Mouse (Mus musculus): ENCODE measurements around the gene Hoxd13. TPM values are rescaled to one million over a fixed set of nuclear protein-coding genes. Genes with fewer than 3 reads are reported as not detected.

Gene Hoxd13
- polyA plus RNA-seq, 1 experiment: not detected

DNA sequence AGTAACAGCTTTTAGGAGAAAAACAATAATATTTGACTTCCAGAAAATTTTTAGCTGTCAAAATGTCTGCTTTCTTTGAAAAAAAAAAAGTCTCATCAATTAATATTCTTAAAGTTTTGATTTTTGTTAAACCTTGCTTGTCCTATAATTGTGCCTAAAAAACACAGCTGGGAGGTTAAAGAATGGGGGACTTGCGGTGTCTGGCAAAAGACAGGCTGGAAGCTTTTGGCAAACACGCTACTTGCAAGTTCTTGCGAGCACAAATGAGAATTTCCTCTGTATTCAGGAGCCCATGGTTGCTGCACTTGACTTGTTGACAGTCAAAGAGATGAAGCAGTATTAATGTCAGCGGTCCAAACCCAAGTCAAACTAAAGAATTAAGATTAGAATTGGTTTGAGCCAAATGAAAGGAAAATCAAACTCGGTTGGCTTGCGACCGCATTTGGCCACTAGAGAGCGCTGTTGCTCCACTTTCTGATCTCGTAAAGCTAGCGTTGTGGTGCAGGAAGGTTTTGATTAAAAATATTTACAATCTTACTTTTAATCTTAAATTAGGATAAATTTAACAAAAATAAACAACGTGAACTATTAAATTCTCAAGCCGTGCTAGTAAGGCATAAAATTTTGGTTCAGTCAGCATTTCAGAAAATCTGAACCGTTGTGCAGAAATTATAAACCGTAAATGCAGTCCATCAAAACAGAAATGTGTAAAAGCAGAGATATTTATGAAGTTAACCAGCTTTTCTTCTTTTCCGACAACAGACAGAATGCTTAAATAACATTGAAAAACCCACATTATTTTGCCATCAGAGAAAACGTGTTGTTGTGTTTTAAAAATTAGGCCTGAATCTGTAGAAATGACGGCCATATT, 34.1 kb downstream of the Hoxd13 start:
- H3K4me1 ChIP-seq (ENCODE audit: control insufficient read depth, insufficient read depth, low read length): peaks cover 8% of the 10 kb centered on the region; the same call in 1 of the 2 replicates
- no peak overlapping the region for H3K4me3 ChIP-seq (ENCODE audit: insufficient read depth, low read depth, low read length)
- 13% methylated on average over 17 of the region's 17 CpGs for WGBS
- TF ChIP-seq POLR2A (IDR thresholded peaks at IDR 0.05; ENCODE audit: insufficient read depth, low read depth, low read length): no peak
- TF ChIP-seq CTCF (IDR thresholded peaks at IDR 0.05; ENCODE audit: insufficient read depth, low read depth, low read length): peak; percentile 39; the same call in 1 of the 2 replicates
- no peak overlapping the region for H3K27ac ChIP-seq (ENCODE audit: insufficient read depth, low read depth, low read length)

DNA sequence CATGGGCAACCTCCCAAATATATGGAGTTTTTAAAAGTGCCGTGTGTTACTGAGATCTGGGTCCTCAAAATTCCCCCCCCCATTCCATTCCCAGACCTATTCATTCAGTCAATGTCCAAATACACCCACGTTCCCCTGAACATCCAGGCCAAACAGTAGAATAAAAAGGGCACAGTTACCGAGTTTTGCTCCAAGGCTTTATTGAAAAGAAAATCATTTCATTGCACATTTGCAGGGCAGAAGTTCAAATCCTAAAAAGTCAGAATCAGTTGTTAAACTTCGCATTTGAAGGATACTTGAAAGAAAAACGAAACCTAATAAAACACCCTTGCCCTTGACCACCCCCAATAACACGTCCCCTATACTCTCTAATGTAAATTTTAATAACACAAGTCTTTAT, 34.7 kb downstream of the Hoxd13 start:
- TF ChIP-seq CTCF (IDR thresholded peaks at IDR 0.05; ENCODE audit: insufficient read depth, low read depth, low read length) (no peak), POLR2A (IDR thresholded peaks at IDR 0.05; ENCODE audit: insufficient read depth, low read depth, low read length) (no peak)
- H3K4me3 ChIP-seq (ENCODE audit: insufficient read depth, low read depth, low read length): no peak overlapping the region
- H3K27ac ChIP-seq (ENCODE audit: insufficient read depth, low read depth, low read length): no peak overlapping the region
- 20% methylated on average over 6 of the region's 6 CpGs for WGBS
- H3K4me1 ChIP-seq (ENCODE audit: control insufficient read depth, insufficient read depth, low read length): peaks cover 8% of the 10 kb centered on the region; the same call in 1 of the 2 replicates

DNA sequence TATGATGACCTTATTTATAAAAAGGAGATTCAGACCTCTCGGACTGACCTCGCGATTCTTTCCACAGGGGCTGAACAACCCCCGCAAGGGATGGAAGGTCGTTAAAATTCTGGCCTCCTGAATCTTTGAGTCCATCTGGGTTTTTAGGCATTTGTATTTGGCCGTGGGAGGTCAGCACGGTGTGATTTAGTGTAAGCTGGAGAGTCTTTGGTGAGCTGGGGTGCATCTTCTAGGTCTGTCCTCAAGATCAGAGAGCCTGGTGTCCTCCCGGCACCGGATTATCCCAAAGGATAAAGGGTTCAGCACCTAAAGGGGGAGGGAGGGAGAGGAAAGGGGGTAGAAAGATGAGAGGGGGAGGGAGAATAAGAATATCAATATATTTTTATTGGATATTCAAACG, 35.2 kb downstream of the Hoxd13 start:
- WGBS: 7% methylated on average over 10 of the region's 10 CpGs

GRCm38 (mm10) chr2:74703720-74704392, 35.7 kb downstream of the Hoxd13 start:
- 4% methylated on average over 26 of the region's 26 CpGs for WGBS
- H3K27ac ChIP-seq (ENCODE audit: insufficient read depth, low read depth, low read length): no peak overlapping the region
- H3K4me3 ChIP-seq (ENCODE audit: insufficient read depth, low read depth, low read length): no peak overlapping the region
- 0 out of 2 replicates have a peak, but pooled peaks cover 3% of the 10 kb centered on the region for H3K4me1 ChIP-seq (ENCODE audit: control insufficient read depth, insufficient read depth, low read length)
- TF ChIP-seq POLR2A (IDR thresholded peaks at IDR 0.05; ENCODE audit: insufficient read depth, low read depth, low read length): no peak

More for the DNA sequence above, 35.2 kb downstream of the Hoxd13 start:
- no peak overlapping the region for H3K27ac ChIP-seq (ENCODE audit: insufficient read depth, low read depth, low read length)
- H3K4me3 ChIP-seq (ENCODE audit: insufficient read depth, low read depth, low read length): no peak overlapping the region
- TF ChIP-seq POLR2A (IDR thresholded peaks at IDR 0.05; ENCODE audit: insufficient read depth, low read depth, low read length): no peak
- TF ChIP-seq CTCF (IDR thresholded peaks at IDR 0.05; ENCODE audit: insufficient read depth, low read depth, low read length): no peak
- H3K4me1 ChIP-seq (ENCODE audit: control insufficient read depth, insufficient read depth, low read length): 0 out of 2 replicates have a peak, but pooled peaks cover 3% of the 10 kb centered on the region

- WGBS: 2% methylated on average over 48 of the region's 52 CpGs
- peak within 1 kb of the TSS; percentile 13; the same call in 1 of the 2 replicates for H3K4me3 ChIP-seq (ENCODE audit: insufficient read depth, low read depth, low read length)
- H3K4me1 ChIP-seq (ENCODE audit: control insufficient read depth, insufficient read depth, low read length): 0 out of 2 replicates have a peak, but pooled peaks cover 3% of the 10 kb centered on the region
- TF ChIP-seq POLR2A (IDR thresholded peaks at IDR 0.05; ENCODE audit: insufficient read depth, low read depth, low read length) (no peak), CTCF (IDR thresholded peaks at IDR 0.05; ENCODE audit: insufficient read depth, low read depth, low read length) (no peak)
- H3K27ac ChIP-seq (ENCODE audit: insufficient read depth, low read depth, low read length): no peak within 1 kb of the TSS
Observed at GRCm38 (mm10) chr2:74704393-74704998, 36.4 kb downstream of the Hoxd13 start, which contains the start of gene Hoxd8. Gene Hoxd8, plus strand, starts transcription at chr2:74704615.

DNA sequence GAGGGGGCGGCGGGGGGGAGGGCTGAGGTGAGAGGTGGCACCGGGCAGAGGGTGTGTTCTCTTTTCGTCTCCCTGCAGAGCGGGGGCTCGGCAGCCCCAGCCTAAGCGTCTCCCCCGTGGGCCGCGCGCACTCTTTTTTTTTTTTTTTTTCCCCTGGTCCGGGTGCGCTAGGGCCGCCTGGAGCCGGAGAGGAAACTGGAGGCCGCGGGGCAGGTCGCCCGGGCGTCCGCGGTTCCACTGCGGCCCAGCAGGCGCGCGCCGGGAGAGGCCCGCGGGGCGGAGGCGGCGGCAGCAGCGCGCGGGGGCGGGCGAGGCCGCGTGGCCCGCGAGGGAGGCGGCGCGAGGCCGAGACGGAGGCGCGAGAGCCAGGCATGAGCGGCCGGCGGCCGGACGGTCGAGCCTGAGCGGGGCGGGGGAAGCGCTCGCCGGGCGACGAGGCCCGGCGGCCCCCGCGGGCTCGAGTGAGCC, 36.9 kb downstream of the Hoxd13 start:
- no peak overlapping the region for H3K27ac ChIP-seq (ENCODE audit: insufficient read depth, low read depth, low read length)

GRCm38 (mm10) chr2:74705467-74706089, 37.5 kb downstream of the Hoxd13 start:
- H3K27ac ChIP-seq (ENCODE audit: insufficient read depth, low read depth, low read length): no peak overlapping the region

More for the DNA sequence above, 36.9 kb downstream of the Hoxd13 start:
- Histone ChIP-seq H3K4me3 (ENCODE audit: insufficient read depth, low read depth, low read length) (peak overlapping the region; percentile 13; the same call in 1 of the 2 replicates), H3K4me1 (ENCODE audit: control insufficient read depth, insufficient read depth, low read length) (0 out of 2 replicates have a peak, but pooled peaks cover 3% of the 10 kb centered on the region)
- WGBS: 5% methylated on average over 60 of the region's 66 CpGs
- no peak for TF ChIP-seq CTCF (IDR thresholded peaks at IDR 0.05; ENCODE audit: insufficient read depth, low read depth, low read length)
- TF ChIP-seq POLR2A (IDR thresholded peaks at IDR 0.05; ENCODE audit: insufficient read depth, low read depth, low read length): no peak

DNA sequence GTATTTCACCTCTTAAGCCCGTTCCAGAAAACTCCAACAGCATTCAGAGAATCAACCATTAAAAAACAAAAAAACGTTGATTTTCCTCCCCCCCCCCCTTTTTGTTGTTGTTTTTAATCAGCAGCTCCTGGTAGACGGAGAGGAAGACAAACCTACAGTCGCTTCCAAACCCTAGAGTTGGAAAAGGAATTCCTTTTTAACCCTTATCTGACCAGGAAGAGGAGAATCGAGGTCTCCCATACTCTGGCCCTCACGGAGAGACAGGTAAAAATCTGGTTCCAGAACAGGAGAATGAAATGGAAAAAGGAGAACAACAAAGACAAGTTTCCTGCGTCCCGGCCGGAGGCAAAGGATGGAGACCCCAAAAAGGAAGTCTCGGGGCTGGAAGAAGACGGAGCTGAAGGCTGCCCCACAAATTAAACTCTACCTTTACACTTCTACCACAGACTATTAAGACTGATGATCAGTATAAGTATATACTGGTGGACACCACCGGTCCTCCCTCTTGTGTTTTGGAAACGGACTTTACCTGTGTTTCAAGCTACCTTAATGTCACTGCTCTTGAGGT, 38.4 kb downstream of the Hoxd13 start:
- H3K4me3 ChIP-seq (ENCODE audit: insufficient read depth, low read depth, low read length): no peak overlapping the region
- no peak for TF ChIP-seq CTCF (IDR thresholded peaks at IDR 0.05; ENCODE audit: insufficient read depth, low read depth, low read length)
- no peak for TF ChIP-seq POLR2A (IDR thresholded peaks at IDR 0.05; ENCODE audit: insufficient read depth, low read depth, low read length)
- 0 out of 2 replicates have a peak, but pooled peaks cover 3% of the 10 kb centered on the region for H3K4me1 ChIP-seq (ENCODE audit: control insufficient read depth, insufficient read depth, low read length)
- H3K27ac ChIP-seq (ENCODE audit: insufficient read depth, low read depth, low read length): no peak overlapping the region
- 4% methylated on average over 13 of the region's 13 CpGs for WGBS

More at GRCm38 (mm10) chr2:74705467-74706089, 37.5 kb downstream of the Hoxd13 start:
- H3K4me3 ChIP-seq (ENCODE audit: insufficient read depth, low read depth, low read length): peak overlapping the region; percentile 13; the same call in 1 of the 2 replicates
- TF ChIP-seq POLR2A (IDR thresholded peaks at IDR 0.05; ENCODE audit: insufficient read depth, low read depth, low read length) (no peak), CTCF (IDR thresholded peaks at IDR 0.05; ENCODE audit: insufficient read depth, low read depth, low read length) (no peak)
- under 1% methylated on average over 85 of the region's 85 CpGs for WGBS
- 0 out of 2 replicates have a peak, but pooled peaks cover 3% of the 10 kb centered on the region for H3K4me1 ChIP-seq (ENCODE audit: control insufficient read depth, insufficient read depth, low read length)

Data from olfactory bulb, adult 2 months (tissue).